Mouse (Mus musculus): ENCODE measurements around the gene Ccr6. TPM values are rescaled to one million over a fixed set of nuclear protein-coding genes. Genes with fewer than 3 reads are reported as not detected.

Ccr6 gene
- polyA plus RNA-seq, 1 experiment from 2014 or later, result not detected

Other genes with a start within 250 kb of the Ccr6 start
- 0.22 and 0.31 TPM in 2 replicates for gene Gm49673, start 88.3 kb upstream of the Ccr6 start, polyA plus RNA-seq (2015; fragmentation: Nextera tagmentation; extraction: Ambion mirVana)
- 45.5 and 52.1 TPM in 2 replicates for gene Rnaset2a, start 87.9 kb upstream of the Ccr6 start, polyA plus RNA-seq (2015; fragmentation: Nextera tagmentation; extraction: Ambion mirVana)
- 42.5 and 44.4 TPM in 2 replicates for gene Fgfr1op, start 70.5 kb upstream of the Ccr6 start, polyA plus RNA-seq (2015; fragmentation: Nextera tagmentation; extraction: Ambion mirVana)
- gene Mpc1, start 46.9 kb downstream of the Ccr6 start, polyA plus RNA-seq (2015; fragmentation: Nextera tagmentation; extraction: Ambion mirVana), result 178 and 202 TPM in 2 replicates
- 76.4 and 93.9 TPM in 2 replicates for gene Sft2d1, start 75.1 kb downstream of the Ccr6 start, polyA plus RNA-seq (2015; fragmentation: Nextera tagmentation; extraction: Ambion mirVana)
- gene Prr18, start 101.4 kb downstream of the Ccr6 start, polyA plus RNA-seq (2015; fragmentation: Nextera tagmentation; extraction: Ambion mirVana), result 0.19 and 0.33 TPM in 2 replicates
- gene T2, start 119.9 kb downstream of the Ccr6 start, polyA plus RNA-seq (2015; fragmentation: Nextera tagmentation; extraction: Ambion mirVana), result 0.62 and 0.63 TPM in 2 replicates
- 0.10 and 0.24 TPM in 2 replicates for gene T, start 198.4 kb downstream of the Ccr6 start, polyA plus RNA-seq (2015; fragmentation: Nextera tagmentation; extraction: Ambion mirVana)

Data from kidney, embryonic 16.5 days (tissue).